Mouse (Mus musculus) C2C12 (cell line): ENCODE measurements around the gene F12. TPM values are rescaled to one million over a fixed set of nuclear protein-coding genes. Genes with fewer than 3 reads are reported as not detected.

Experiments
- H3K27me3 ChIP-seq: one replicate; pipeline ENCODE4 v1.6.1; 2011; ENCODE audit not compliant: control insufficient read depth, insufficient read depth, insufficient read length
- H3K36me3 ChIP-seq: one replicate; pipeline ENCODE4 v1.6.1; 2011; ENCODE audit not compliant: control insufficient read depth, insufficient read depth
- H3K4me3 ChIP-seq: one replicate; pipeline ENCODE4 v1.5.1; 2011; ENCODE audit warnings: mild to moderate bottlenecking, control low read depth; ENCODE audit not compliant: poor library complexity, insufficient read depth, severe bottlenecking
- H3K79me2 ChIP-seq: one replicate; pipeline ENCODE4 v1.6.1; 2011; ENCODE audit not compliant: control insufficient read depth, insufficient read depth
- H3K79me3 ChIP-seq: one replicate; pipeline ENCODE4 v1.6.1; 2011; ENCODE audit warnings: low read depth, control low read depth
- H3ac ChIP-seq: one replicate; pipeline ENCODE3; 2011; ENCODE audit warnings: low read depth; ENCODE audit not compliant: control insufficient read depth, insufficient read length
- CEBPB ChIP-seq: IDR thresholded peaks from one replicate; pipeline ENCODE4 v1.6.1; 2011; ENCODE audit warnings: low read depth, mild to moderate bottlenecking, control low read depth, moderate library complexity
- CTCF ChIP-seq: IDR thresholded peaks from one replicate; pipeline ENCODE4 v1.5.1; 2011; ENCODE audit not compliant: control insufficient read depth, insufficient read depth, insufficient read length
- FOSL1 ChIP-seq: IDR thresholded peaks from one replicate; pipeline ENCODE4 v1.8.0; 2011; ENCODE audit warnings: mild to moderate bottlenecking, low read length; ENCODE audit not compliant: poor library complexity, insufficient read depth, severe bottlenecking
- MAX ChIP-seq: IDR thresholded peaks from one replicate; pipeline ENCODE4 v1.6.1; 2011; ENCODE audit warnings: mild to moderate bottlenecking, control low read depth
- MYOD1 ChIP-seq: IDR thresholded peaks from one replicate; pipeline ENCODE4 v1.6.1; 2011; ENCODE audit warnings: low read depth; ENCODE audit not compliant: control insufficient read depth, insufficient read length
- MYOG ChIP-seq: IDR thresholded peaks from one replicate; pipeline ENCODE4 v1.6.1; 2011; ENCODE audit not compliant: control insufficient read depth, insufficient read length; ENCODE audit errors: extremely low read depth
- USF1 ChIP-seq: IDR thresholded peaks from one replicate; pipeline ENCODE4 v1.6.1; 2011; ENCODE audit warnings: low read depth, mild to moderate bottlenecking, control low read depth, moderate library complexity
- long read RNA-seq, 2 experiments: library from polyadenylated mRNA; unstranded; transcript quantifications; one replicate each; pipeline ENCODE4 v2.0.0; 2019 to 2020
- polyA plus RNA-seq: library from polyadenylated mRNA; unstranded; fragments of >200 nt; fragmentation: generic; extraction: Trizol; gene quantifications from one replicate; pipeline ENCODE4 v1.2.1, GENCODE M21; 2012; ENCODE audit warnings: missing spikeins

The F12 gene
- polyA plus RNA-seq, result not detected
- long read RNA-seq, experiment 1, result 0 reads
- long read RNA-seq, experiment 2, result 0 reads

DNA sequence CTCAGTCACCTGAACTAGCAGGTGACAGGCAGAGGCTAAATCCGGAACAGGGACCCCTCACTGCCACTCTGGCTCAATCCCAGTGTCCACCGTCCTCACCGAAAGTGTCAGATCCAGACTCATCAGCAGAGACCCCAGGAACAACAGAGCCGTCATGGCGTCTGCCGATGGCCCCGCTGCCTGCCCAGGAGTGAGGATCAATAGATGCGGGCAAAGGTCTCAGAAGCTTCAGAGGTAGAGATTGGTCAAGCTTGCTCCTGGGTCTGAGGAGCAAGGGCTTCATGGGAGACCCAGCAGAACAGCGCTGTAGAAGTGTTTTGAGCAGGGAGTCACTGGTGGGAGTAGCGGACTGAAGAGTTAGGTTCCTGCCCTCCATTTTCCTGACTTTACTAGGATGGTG, at the start of gene F12:
Gene F12, minus strand, starts transcription at position 181 of the 400 bp plus-strand sequence.
- TF ChIP-seq MAX (no peak), FOSL1 (no peak), CEBPB (no peak), USF1 (no peak), MYOD1 (no peak), CTCF (no peak)
- no peaks in the 10 kb centered on the region for H3K36me3 ChIP-seq
- no peaks in the 10 kb centered on the region for H3K79me2 ChIP-seq
- no peaks in the 10 kb centered on the region for H3K79me3 ChIP-seq
- H3K4me3 ChIP-seq, result no peak within 1 kb of the TSS
- no peak within 1 kb of the TSS for H3ac ChIP-seq
- peaks cover 7% of the 10 kb centered on the region for H3K27me3 ChIP-seq

DNA sequence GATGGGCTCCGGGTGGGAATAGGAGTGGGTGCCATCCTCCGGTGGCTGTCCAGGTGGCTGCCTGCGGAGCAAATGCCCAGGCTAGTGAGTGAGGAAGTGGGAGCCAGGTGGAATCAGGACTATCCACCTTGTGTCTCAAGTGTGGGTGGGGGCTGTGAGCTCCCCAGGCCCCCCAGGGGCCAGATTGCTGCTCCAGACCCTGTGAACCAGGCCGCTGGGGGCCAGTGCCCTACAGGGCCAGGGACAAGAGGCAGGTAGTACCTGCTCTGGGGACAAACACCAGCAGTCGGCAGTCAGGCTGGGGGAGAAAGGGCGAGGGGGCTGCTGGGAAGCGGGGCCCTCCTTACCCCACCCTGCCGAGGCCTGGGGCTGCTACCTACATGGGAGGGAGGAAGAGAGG, 49.7 kb upstream of the F12 start:
- Histone ChIP-seq H3K79me3 (no peaks in the 10 kb centered on the region), H3ac (no peak overlapping the region), H3K79me2 (no peaks in the 10 kb centered on the region), H3K36me3 (no peaks in the 10 kb centered on the region), H3K4me3 (no peak overlapping the region), H3K27me3 (no peaks in the 10 kb centered on the region)
- TF ChIP-seq CTCF (no peak), MYOG (no peak), FOSL1 (no peak), MYOD1 (no peak), CEBPB (no peak), MAX (no peak), USF1 (no peak)

DNA sequence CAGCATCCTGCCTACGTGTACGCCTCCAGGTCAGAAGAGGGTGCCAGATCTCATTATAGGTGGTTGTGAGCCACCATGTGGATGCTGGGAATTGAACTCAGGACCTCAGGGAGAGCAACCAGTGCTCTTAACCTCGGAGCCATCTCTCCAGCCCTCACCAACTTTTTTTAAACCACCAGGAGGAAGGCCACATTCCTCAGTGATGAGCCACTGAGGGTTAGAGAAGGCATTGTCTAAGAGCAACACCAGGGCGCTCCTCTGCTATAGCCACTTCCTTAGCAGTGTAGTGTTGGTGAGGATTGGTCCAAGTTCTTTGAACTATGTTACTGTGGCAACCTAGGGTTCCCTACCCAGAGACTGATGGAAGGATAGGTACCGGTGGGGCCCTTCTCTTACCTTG, 49.2 kb upstream of the F12 start:
- no peaks in the 10 kb centered on the region for H3K36me3 ChIP-seq

DNA sequence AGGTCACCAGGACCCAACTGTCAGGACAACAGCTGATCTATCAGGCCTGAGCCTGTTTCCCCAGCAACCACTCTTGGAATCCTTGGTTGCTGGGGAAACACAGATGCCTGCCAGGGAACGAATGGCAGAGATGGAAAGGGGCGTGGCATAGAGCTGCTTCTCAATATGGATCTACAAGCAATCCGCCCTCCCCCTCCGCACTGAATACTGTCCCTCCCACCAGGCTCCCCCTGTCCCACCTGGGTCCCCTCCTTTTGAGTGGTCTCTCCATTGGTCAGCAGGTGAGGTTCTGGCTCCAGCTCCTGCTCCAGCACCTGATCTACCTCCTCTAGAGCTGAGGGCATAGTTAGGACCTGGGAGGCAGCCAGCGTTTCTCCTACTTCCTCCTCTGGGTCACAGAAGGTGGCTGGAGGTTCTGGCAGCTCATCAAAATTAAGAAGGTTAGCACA, 48.1 kb upstream of the F12 start:
- Histone ChIP-seq H3ac (no peak overlapping the region), H3K27me3 (no peaks in the 10 kb centered on the region), H3K36me3 (no peaks in the 10 kb centered on the region), H3K79me2 (no peaks in the 10 kb centered on the region), H3K4me3 (no peak overlapping the region), H3K79me3 (no peaks in the 10 kb centered on the region)
- TF ChIP-seq MAX (no peak), CTCF (no peak), MYOG (no peak), MYOD1 (no peak), CEBPB (no peak), USF1 (no peak), FOSL1 (no peak)

More for the DNA sequence above, 49.2 kb upstream of the F12 start:
- H3K79me3 ChIP-seq, result no peaks in the 10 kb centered on the region
- H3K79me2 ChIP-seq, result no peaks in the 10 kb centered on the region
- no peak overlapping the region for H3ac ChIP-seq
- H3K4me3 ChIP-seq, result no peak overlapping the region
- no peak for TF ChIP-seq CEBPB
- no peak for TF ChIP-seq USF1
- no peak for TF ChIP-seq MAX
- no peak for TF ChIP-seq CTCF
- TF ChIP-seq MYOD1, result no peak
- H3K27me3 ChIP-seq, result no peaks in the 10 kb centered on the region

DNA sequence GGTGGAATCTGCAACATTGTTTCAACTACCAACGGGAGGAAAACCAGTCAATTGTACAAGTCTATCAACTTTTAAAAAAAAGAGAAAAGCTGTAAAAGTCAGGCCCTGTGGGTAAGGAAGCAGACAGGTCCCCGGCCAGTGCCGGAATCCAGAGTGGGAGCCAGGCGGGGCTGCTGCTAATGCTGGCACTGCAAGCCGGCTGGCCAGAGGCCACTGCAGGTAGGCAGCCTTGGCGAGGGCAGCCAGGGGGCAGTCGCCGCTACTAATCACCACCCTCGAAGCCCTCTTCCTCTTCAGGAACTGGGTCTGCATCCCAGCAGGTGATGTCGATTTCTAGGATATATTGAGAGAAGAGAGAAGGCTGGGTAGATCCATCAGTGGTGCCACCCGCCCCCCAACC, 47.4 kb upstream of the F12 start:
- H3K27me3 ChIP-seq, result no peaks in the 10 kb centered on the region
- no peaks in the 10 kb centered on the region for H3K79me3 ChIP-seq

More for the DNA sequence above, 47.4 kb upstream of the F12 start:
- TF ChIP-seq MYOD1, result no peak
- TF ChIP-seq USF1, result no peak
- no peak for TF ChIP-seq MAX
- no peak for TF ChIP-seq FOSL1
- TF ChIP-seq MYOG, result no peak
- no peak for TF ChIP-seq CEBPB
- TF ChIP-seq CTCF, result no peak
- H3K79me2 ChIP-seq, result no peaks in the 10 kb centered on the region
- no peaks in the 10 kb centered on the region for H3K36me3 ChIP-seq
- H3ac ChIP-seq, result no peak overlapping the region
- no peak overlapping the region for H3K4me3 ChIP-seq
